Comparison of ENCODE assay signal across 5 mouse cellular contexts in genomic region chr3:100999732-101000131, GRCm38 (mm10). TPM values are rescaled to one million over a fixed set of nuclear protein-coding genes. Genes with fewer than 3 reads are reported as not detected.
"Had no signal": no experiment of that assay in that cellular context is flagged by ENCODE, and none has a peak within 500 bp of the region (broad histone marks: within the 10 kb centered on the region; RNA-seq: fewer than 3 reads in every experiment).

No protein-coding gene starts in this region.

- H3K9me3 ChIP-seq: neural tube, embryonic 15.5 days; stomach, embryonic 15.5 days had no signal

- H3K4me1 ChIP-seq: neural tube, embryonic 15.5 days had no signal

- H3K27me3 ChIP-seq: neural tube, embryonic 15.5 days; stomach, embryonic 15.5 days had no signal

- H3K27ac ChIP-seq: neural tube, embryonic 15.5 days; stomach, embryonic 15.5 days; stomach, postnatal 0 days had no signal

- H3K36me3 ChIP-seq: neural tube, embryonic 15.5 days; stomach, embryonic 15.5 days had no signal

- H3K4me2 ChIP-seq: neural tube, embryonic 15.5 days; stomach, embryonic 15.5 days had no signal

- H3K9ac ChIP-seq: neural tube, embryonic 15.5 days; stomach, embryonic 15.5 days had no signal

- H3K4me3 ChIP-seq: neural tube, embryonic 15.5 days; stomach, embryonic 15.5 days had no signal

RNA-seq across cellular contexts. Expression of gene Cd101, which starts 29.6 kb away (rescaled TPM):
- polyA plus RNA-seq: neural tube, embryonic 15.5 days; stomach, embryonic 14.5 days; testis, adult 2 months had no signal
